Comparison of ENCODE assay signal across 15 mouse cellular contexts in the genomic region with DNA sequence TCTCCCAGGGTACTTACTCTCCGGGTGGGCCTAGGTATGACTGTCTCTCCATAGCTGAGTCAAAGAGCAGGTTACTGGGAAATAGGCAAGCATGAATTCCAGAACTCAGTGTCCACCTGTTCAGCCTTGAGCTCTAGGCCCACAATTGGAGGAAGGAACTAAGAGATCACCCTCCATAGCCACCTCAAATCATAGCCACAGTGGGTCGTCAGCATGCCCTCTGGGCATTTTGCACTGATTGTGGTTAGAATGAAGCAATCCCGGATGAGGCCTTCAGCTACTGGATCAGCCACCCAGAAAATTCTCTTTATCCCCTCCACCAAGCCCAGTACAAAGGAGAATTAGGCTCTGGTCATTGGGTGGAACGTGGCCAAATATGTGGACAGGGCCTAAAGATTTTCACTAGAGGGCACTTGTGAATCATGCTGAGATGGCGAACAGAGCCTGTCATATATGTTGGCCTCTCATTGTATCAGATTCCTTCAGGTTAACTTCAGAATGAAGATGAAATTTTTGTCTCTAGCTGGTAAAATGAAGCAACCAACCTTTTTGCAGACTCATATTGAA.
DNase-seq lines count a peak whose midpoint lies in the region; ATAC-seq and TF ChIP-seq lines count a peak whose summit lies in the region.
"Had no signal": no experiment of that assay in that cellular context is flagged by ENCODE, and none has a peak within 500 bp of the region (broad histone marks: within the 10 kb centered on the region; RNA-seq: fewer than 3 reads in every experiment).

No protein-coding gene starts in this region.

- H3K27me3 ChIP-seq in midbrain, embryonic 14.5 days (ENCODE audit: control insufficient read depth, insufficient read depth, low read length): no peaks in the 10 kb centered on the region
- H3K27me3 ChIP-seq in midbrain, embryonic 13.5 days: no peaks in the 10 kb centered on the region
- H3K27me3 ChIP-seq in stomach, postnatal 0 days (ENCODE audit: control insufficient read depth, insufficient read depth, low read length): no peaks in the 10 kb centered on the region
- H3K27me3 ChIP-seq: heart, embryonic 15.5 days; liver, embryonic 15.5 days; midbrain, embryonic 12.5 days had no signal

- peak overlapping the region; percentile 33 for H3K27ac ChIP-seq in midbrain, embryonic 14.5 days (replicated peaks; ENCODE audit: low read depth, low read length)
- H3K27ac ChIP-seq in midbrain, embryonic 13.5 days: no peak overlapping the region
- no peak overlapping the region for H3K27ac ChIP-seq in stomach, postnatal 0 days (replicated peaks)
- H3K27ac ChIP-seq: heart, embryonic 15.5 days; liver, embryonic 15.5 days; midbrain, embryonic 12.5 days had no signal

- no peak overlapping the region for H3K9ac ChIP-seq in midbrain, embryonic 14.5 days (replicated peaks; ENCODE audit: low read length)
- no peak overlapping the region for H3K9ac ChIP-seq in midbrain, embryonic 13.5 days (replicated peaks)
- no peak overlapping the region for H3K9ac ChIP-seq in stomach, postnatal 0 days (ENCODE audit: low read length)
- H3K9ac ChIP-seq: heart, embryonic 15.5 days; liver, embryonic 15.5 days; midbrain, embryonic 12.5 days had no signal

- 37% methylated on average over 5 of the region's 5 CpGs for WGBS in midbrain, embryonic 14.5 days
- 36% methylated on average over 5 of the region's 5 CpGs for WGBS in midbrain, embryonic 13.5 days
- 64% methylated on average over 5 of the region's 5 CpGs for WGBS in stomach, postnatal 0 days

- ATAC-seq in midbrain, embryonic 14.5 days (ENCODE audit: low FRiP score, low TSS enrichment): no peak
- no peak for ATAC-seq in midbrain, embryonic 13.5 days
- ATAC-seq in stomach, postnatal 0 days (ENCODE audit: low FRiP score, low TSS enrichment): no peak

- peaks cover 21% of the 10 kb centered on the region for H3K4me1 ChIP-seq in midbrain, embryonic 14.5 days (ENCODE audit: control insufficient read depth, insufficient read depth, low read length)
- peaks cover 33% of the 10 kb centered on the region for H3K4me1 ChIP-seq in midbrain, embryonic 13.5 days (replicated peaks)
- H3K4me1 ChIP-seq in stomach, postnatal 0 days (replicated peaks; ENCODE audit: control insufficient read depth, insufficient read depth): no peaks in the 10 kb centered on the region
- H3K4me1 ChIP-seq: heart, embryonic 15.5 days; liver, embryonic 15.5 days had no signal

- no peak overlapping the region for H3K4me3 ChIP-seq in midbrain, embryonic 14.5 days (replicated peaks; ENCODE audit: low read depth, low read length)
- no peak overlapping the region for H3K4me3 ChIP-seq in midbrain, embryonic 13.5 days (replicated peaks)
- no peak overlapping the region for H3K4me3 ChIP-seq in stomach, postnatal 0 days (ENCODE audit: low read depth, low read length)
- H3K4me3 ChIP-seq: heart, embryonic 15.5 days; liver, embryonic 15.5 days; midbrain, embryonic 12.5 days had no signal

- intact Hi-C loops in heart, postnatal 10 days (cut with DNase I): loop anchor here (1.0 to 2.0 kb wide), 2 partner anchors 42 to 88 kb away; no protein-coding TSS in a partner anchor

- no peak for TF ChIP-seq EP300 in stomach, postnatal 0 days (optimal IDR thresholded peaks at IDR 0.05)

- DNase-seq in cerebellum, postnatal 14 days: peak; percentile 25 to 39
- DNase-seq in cerebellum, adult 9-10 months: no peak
- DNase-seq in heart, postnatal 10 days: peak; percentile 48 to 51
- DNase-seq in heart, adult 9 months (ENCODE audit: low spot score in 2 of 2): no peak
- DNase-seq in midbrain, embryonic 14.5 days: peak; percentile 56
- no peak for DNase-seq in stomach, postnatal 0 days (ENCODE audit: low spot score)
- no peak for DNase-seq in layer of hippocampus, postnatal 10 days (ENCODE audit: low spot score in 2 of 2)
- DNase-seq: adrenal gland, postnatal 36 days; B cell, adult 2 months; cerebellum, adult 9-11 months; thymus, postnatal 14 days had no signal

- H3K4me2 ChIP-seq in midbrain, embryonic 14.5 days (ENCODE audit: low read length): no peak overlapping the region
- H3K4me2 ChIP-seq in midbrain, embryonic 13.5 days (replicated peaks): no peak overlapping the region
- H3K4me2 ChIP-seq in stomach, postnatal 0 days (replicated peaks; ENCODE audit: low read depth): no peak overlapping the region
- H3K4me2 ChIP-seq: heart, embryonic 15.5 days; liver, embryonic 15.5 days; midbrain, embryonic 12.5 days had no signal

- TF ChIP-seq CTCF in stomach, postnatal 0 days (IDR thresholded peaks at IDR 0.05; ENCODE audit: low read depth): peak; percentile 55

- no peaks in the 10 kb centered on the region for H3K9me3 ChIP-seq in midbrain, embryonic 14.5 days (ENCODE audit: control insufficient read depth, low read length)
- no peaks in the 10 kb centered on the region for H3K9me3 ChIP-seq in midbrain, embryonic 13.5 days
- no peaks in the 10 kb centered on the region for H3K9me3 ChIP-seq in stomach, postnatal 0 days (ENCODE audit: control insufficient read depth, low read length)
- H3K9me3 ChIP-seq: heart, embryonic 15.5 days; liver, embryonic 15.5 days; midbrain, embryonic 12.5 days had no signal

- peaks cover 2% of the 10 kb centered on the region; the same call in 1 of the 2 replicates for H3K36me3 ChIP-seq in midbrain, embryonic 14.5 days (ENCODE audit: control insufficient read depth, insufficient read depth, low read length)
- no peaks in the 10 kb centered on the region for H3K36me3 ChIP-seq in midbrain, embryonic 13.5 days
- no peaks in the 10 kb centered on the region for H3K36me3 ChIP-seq in stomach, postnatal 0 days (ENCODE audit: control insufficient read depth, insufficient read depth, low read length)
- H3K36me3 ChIP-seq: heart, embryonic 15.5 days; liver, embryonic 15.5 days; midbrain, embryonic 12.5 days had no signal

Comparison
In these comparisons a context has a peak if more than half of its experiments do, and no peak if none do; other contexts are left out.
1. DNase-seq: peak in cerebellum, postnatal 14 days (2 of 2), heart, postnatal 10 days (2 of 2) and midbrain, embryonic 14.5 days (single experiment); none in cerebellum, adult 9-10 months (single experiment), heart, adult 9 months (0 of 2), stomach, postnatal 0 days (single experiment) and layer of hippocampus, postnatal 10 days (0 of 2).